Mouse (Mus musculus) bone marrow, adult 2 months (tissue): Measurements from ENCODE around the gene Gm21209. TPM values are rescaled to one million over a fixed set of nuclear protein-coding genes. Genes with fewer than 3 reads are reported as not detected.
"Not testable (repeated sequence)": the region's sequence is repeated elsewhere in the genome, so short reads cannot be mapped to it uniquely, and the experiment has no call there.

Experiments
- H3K27ac ChIP-seq: fragments of 200-500 bp; 2 replicates; pipeline ENCODE4 v1.5.1; 2012; ENCODE audit warnings: low read depth, mild to moderate bottlenecking, control low read depth, inconsistent platforms, low read length; ENCODE audit not compliant: control insufficient read depth, poor library complexity, insufficient read depth
- H3K4me1 ChIP-seq: fragments of 200-500 bp; 2 replicates; pipeline ENCODE4 v1.6.1; 2011; ENCODE audit warnings: low read length; ENCODE audit not compliant: control insufficient read depth, insufficient read depth
- H3K4me3 ChIP-seq: fragments of 200-500 bp; replicated peaks from 2 replicates; pipeline ENCODE3; 2011; ENCODE audit warnings: mild to moderate bottlenecking, low read depth, low read length, control low read depth; ENCODE audit not compliant: control insufficient read depth
- WGBS: fragments of 180-500 bp; shearing (Covaris S2); methylation state at CpG from one replicate; pipeline ENCODE4 v1.1.7; 2018; 5-methylcytosine and 5-hydroxymethylcytosine counted together
- polyA plus RNA-seq: library from polyadenylated mRNA; stranded (reverse); fragments of >200 nt; gene quantifications from 2 replicates; pipeline ENCODE4 v1.2.4, GENCODE M21; 2011; ENCODE audit warnings: low replicate concordance; ENCODE audit not compliant: missing spikeins, insufficient read depth, insufficient read length

Gm21209 gene
- polyA plus RNA-seq, result not detected in 2 replicates

- H3K4me3 ChIP-seq, H3K4me1 ChIP-seq, H3K27ac ChIP-seq: not testable (repeated sequence)
- no CpG with 5 or more reads among the region's 6 CpGs for WGBS
Measured at GRCm38 (mm10) chrY:49570856-49571255, at the start of gene Gm21209. TSS of gene Gm21209 (plus strand) at chrY:49571156.
